Mouse (Mus musculus): ENCODE measurements around the gene Mybpc2.
A peak's percentile ranks its signal among the peaks of the same experiment; 100 is the strongest.

GRCm38 (mm10) chr7:44560435-44561400, 36.3 kb upstream of the Mybpc2 start:
- TF ChIP-seq CTCF (IDR thresholded peaks at IDR 0.05; ENCODE audit: low read depth, low read length) (peak; percentile 43; the same call in 1 of the 2 replicates), POLR2A (IDR thresholded peaks at IDR 0.05; ENCODE audit: borderline replicate concordance, low read depth, low read length) (no peak)
